Comparison of ENCODE assay signal across 23 mouse cellular contexts in genomic region chr9:14666071-14666470, GRCm38 (mm10). TPM values are rescaled to one million over a fixed set of nuclear protein-coding genes. Genes with fewer than 3 reads are reported as not detected.
DNase-seq lines count a peak whose midpoint lies in the region; ATAC-seq and TF ChIP-seq lines count a peak whose summit lies in the region.
"Had no signal": no experiment of that assay in that cellular context is flagged by ENCODE, and none has a peak within 500 bp of the region (broad histone marks: within the 10 kb centered on the region; RNA-seq: fewer than 3 reads in every experiment).

No protein-coding gene starts in this region.

- 0 out of 2 replicates have a peak overlapping the region, but pooled peaks have one; percentile 7 for H3K4me3 ChIP-seq in gastrocnemius, adult 2 months
- H3K4me3 ChIP-seq in intestine, postnatal 0 days (ENCODE audit: low read depth, low read length) = no peak overlapping the region
- H3K4me3 ChIP-seq: embryonic facial prominence, embryonic 13.5 days; embryonic facial prominence, embryonic 15.5 days; erythroblast, embryonic 14.5 days; forebrain, embryonic 10.5 days; forebrain, embryonic 12.5 days had no signal

- H3K4me2 ChIP-seq in intestine, postnatal 0 days (replicated peaks; ENCODE audit: low read depth) = no peak overlapping the region
- H3K4me2 ChIP-seq: embryonic facial prominence, embryonic 13.5 days; embryonic facial prominence, embryonic 15.5 days; forebrain, embryonic 12.5 days had no signal

- intact Hi-C loops in gastrocnemius, adult 2 months (cut with DNase I) = no loop called here
- intact Hi-C loops in gastrocnemius, postnatal 14 days (cut with DNase I; ENCODE audit: low total_unique reads) = no loop called here

- no peak overlapping the region for H3K9ac ChIP-seq in intestine, postnatal 0 days (ENCODE audit: low read depth, low read length)
- H3K9ac ChIP-seq: embryonic facial prominence, embryonic 13.5 days; embryonic facial prominence, embryonic 15.5 days; forebrain, embryonic 12.5 days had no signal

- H3K27me3 ChIP-seq in intestine, postnatal 0 days (replicated peaks; ENCODE audit: control insufficient read depth, insufficient read depth, low read length) = no peaks in the 10 kb centered on the region
- H3K27me3 ChIP-seq: embryonic facial prominence, embryonic 13.5 days; embryonic facial prominence, embryonic 15.5 days; forebrain, embryonic 12.5 days had no signal

- TF ChIP-seq CTCF in gastrocnemius, adult 2 months (IDR thresholded peaks at IDR 0.05) = no peak
- no peak for TF ChIP-seq CTCF in intestine, postnatal 0 days (IDR thresholded peaks at IDR 0.05; ENCODE audit: low read depth)

- H3K9me3 ChIP-seq in intestine, postnatal 0 days (ENCODE audit: control insufficient read depth) = no peaks in the 10 kb centered on the region
- H3K9me3 ChIP-seq: embryonic facial prominence, embryonic 13.5 days; embryonic facial prominence, embryonic 15.5 days; forebrain, embryonic 10.5 days; forebrain, embryonic 12.5 days had no signal

- peak overlapping the region; percentile 95 for H3K27ac ChIP-seq in gastrocnemius, adult 2 months
- no peak overlapping the region for H3K27ac ChIP-seq in intestine, postnatal 0 days (ENCODE audit: low read depth, low read length)
- H3K27ac ChIP-seq: embryonic facial prominence, embryonic 13.5 days; embryonic facial prominence, embryonic 15.5 days; forebrain, embryonic 10.5 days; forebrain, embryonic 12.5 days had no signal

- peak; percentile 74 for DNase-seq in gastrocnemius, adult 2 months
- DNase-seq in gastrocnemius, postnatal 10 days = no peak
- peak; percentile 26 for DNase-seq in gastrocnemius, postnatal 14 days
- DNase-seq in gastrocnemius, postnatal 25 days = peak; percentile 53
- DNase-seq in skeletal muscle tissue, adult 2 months (ENCODE audit: low read depth, low spot score) = peak; percentile 87
- no peak for DNase-seq in yolk sac, embryonic 10.5 days (ENCODE audit: low spot score)
- DNase-seq: adrenal gland, adult 2 months; adrenal gland, postnatal 10 days; adrenal gland, postnatal 25 days; cerebellum, adult 11 months; cerebellum, adult 18-20 months; cerebellum, adult 8-10 months; cerebellum, adult 9-11 months; cerebellum, postnatal 14 days; cerebellum, postnatal 36 days; embryo, embryonic 11 days had no signal

- H3K36me3 ChIP-seq in intestine, postnatal 0 days (ENCODE audit: control insufficient read depth, insufficient read depth) = no peaks in the 10 kb centered on the region
- H3K36me3 ChIP-seq: embryonic facial prominence, embryonic 13.5 days; embryonic facial prominence, embryonic 15.5 days; forebrain, embryonic 10.5 days; forebrain, embryonic 12.5 days had no signal

- no peak for ATAC-seq in intestine, postnatal 0 days
- ATAC-seq: forebrain, embryonic 14.5 days had no signal

- 86% methylated on average over 3 of the region's 3 CpGs for WGBS in intestine, postnatal 0 days

- H3K4me1 ChIP-seq in intestine, postnatal 0 days (replicated peaks; ENCODE audit: control insufficient read depth, insufficient read depth, low read length) = no peaks in the 10 kb centered on the region
- H3K4me1 ChIP-seq: embryonic facial prominence, embryonic 13.5 days; forebrain, embryonic 10.5 days; forebrain, embryonic 12.5 days had no signal

RNA-seq across cellular contexts. Expression of gene Amotl1, which starts 21.2 kb away (rescaled TPM):
- total RNA-seq in gastrocnemius, adult 2 months (2021) = 100 to 1,000 TPM; 397 to 399 TPM
- 100 to 1,000 TPM; 271 to 282 TPM for total RNA-seq in gastrocnemius, postnatal 10 days (2021)
- 100 to 1,000 TPM; 264 to 270 TPM for total RNA-seq in gastrocnemius, postnatal 14 days (2021)
- 100 to 1,000 TPM; 221 to 341 TPM for total RNA-seq in gastrocnemius, postnatal 25 days (2021)
- 3.2 and 3.6 TPM in 2 replicates for polyA plus RNA-seq in intestine, postnatal 0 days (2015; fragmentation: Nextera tagmentation; extraction: Ambion mirVana)

Comparison
In these comparisons a context has a peak if more than half of its experiments do, and no peak if none do; other contexts are left out.
1. DNase-seq: peak in gastrocnemius, adult 2 months (single experiment), gastrocnemius, postnatal 14 days (single experiment), gastrocnemius, postnatal 25 days (single experiment) and skeletal muscle tissue, adult 2 months (single experiment); none in gastrocnemius, postnatal 10 days (single experiment) and yolk sac, embryonic 10.5 days (single experiment).